Mouse (Mus musculus): ENCODE data around the gene Plxdc2. TPM values are rescaled to one million over a fixed set of nuclear protein-coding genes. Genes with fewer than 3 reads are reported as not detected.

Plxdc2 gene
- 12.0 and 19.9 TPM in 2 replicates for polyA plus RNA-seq (2012; ENCODE audit: insufficient read depth, insufficient read length, missing spikeins)

- peak within 1 kb of the TSS; percentile 65 for H3K4me3 ChIP-seq (ENCODE audit: insufficient read depth, low read depth, low read length)
- H3K4me1 ChIP-seq (ENCODE audit: control insufficient read depth, insufficient read depth, insufficient read length, low read length): no peaks in the 10 kb centered on the region
- H3K27ac ChIP-seq (replicated peaks; ENCODE audit: low read depth, low read length): no peak within 1 kb of the TSS
These were observed at the start of gene Plxdc2 for GRCm38 (mm10) chr2:16356106-16356818. TSS of gene Plxdc2 (plus strand) at chr2:16356304.

GRCm38 (mm10) chr2:16310387-16310786 lies 45.7 kb upstream of the Plxdc2 start:
- H3K27ac ChIP-seq (replicated peaks; ENCODE audit: low read depth, low read length): no peak overlapping the region
- H3K4me1 ChIP-seq (ENCODE audit: control insufficient read depth, insufficient read depth, insufficient read length, low read length): no peaks in the 10 kb centered on the region
- no peak overlapping the region for H3K4me3 ChIP-seq (ENCODE audit: insufficient read depth, low read depth, low read length)

DNA sequence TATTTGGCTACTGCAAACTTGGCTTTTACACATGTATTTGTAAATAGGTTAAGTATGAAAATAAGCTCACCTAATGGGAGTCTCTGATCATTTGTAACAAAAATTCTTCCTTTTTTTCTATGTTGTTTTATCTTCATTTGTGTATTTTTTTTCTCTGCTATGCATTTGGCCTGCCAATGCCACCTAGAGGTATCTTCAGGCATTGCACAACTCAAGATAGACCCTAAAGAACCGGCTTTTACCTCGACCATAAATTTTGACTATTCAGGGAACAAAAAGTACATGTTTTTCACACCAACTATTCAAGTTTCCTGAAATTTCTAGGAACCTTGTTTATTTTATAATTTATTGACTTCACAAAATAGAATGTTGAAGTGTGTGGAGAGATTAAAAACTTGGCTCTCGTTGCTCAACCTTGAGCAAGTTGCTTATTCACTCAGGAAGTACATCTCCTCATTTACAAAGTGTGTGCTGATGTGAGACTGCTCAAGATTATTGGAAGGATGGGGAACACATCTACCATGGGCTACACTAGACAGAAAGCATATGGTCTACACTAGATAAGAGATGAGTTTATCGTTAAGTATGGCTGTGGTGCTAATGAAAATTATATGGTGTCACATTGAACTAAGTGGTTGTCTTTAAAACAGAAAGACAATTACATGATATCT lies 43.6 kb upstream of the Plxdc2 start:
- Histone ChIP-seq H3K4me3 (ENCODE audit: insufficient read depth, low read depth, low read length) (no peak overlapping the region), H3K27ac (replicated peaks; ENCODE audit: low read depth, low read length) (no peak overlapping the region), H3K4me1 (ENCODE audit: control insufficient read depth, insufficient read depth, insufficient read length, low read length) (no peaks in the 10 kb centered on the region)

DNA sequence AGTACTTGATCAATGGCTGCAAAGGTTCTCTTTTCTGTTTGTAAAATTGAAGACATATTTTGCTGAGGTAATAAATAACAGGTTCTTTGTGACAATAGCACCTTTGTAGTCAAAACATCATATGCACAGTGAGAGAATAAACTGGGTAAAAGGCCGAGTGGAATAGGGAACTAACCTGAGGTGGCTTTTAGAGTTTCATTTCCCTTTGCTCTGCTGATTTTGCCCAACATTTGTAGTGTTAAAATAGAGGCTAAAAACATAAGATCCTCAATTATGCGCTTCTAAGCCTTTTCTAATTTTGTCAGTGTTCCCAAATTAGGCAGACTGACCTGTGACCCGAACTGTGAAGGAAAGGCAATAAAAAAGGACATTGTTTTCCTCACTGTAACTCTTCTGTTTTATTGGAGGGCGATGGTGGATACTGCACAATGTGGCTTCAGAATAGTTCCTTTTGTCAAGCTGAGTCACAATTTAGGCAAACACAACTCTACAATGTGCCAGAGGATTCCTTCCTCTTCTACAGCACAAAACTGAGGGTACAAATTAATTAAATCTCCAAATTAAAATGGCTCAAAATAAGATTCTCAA lies 20.8 kb upstream of the Plxdc2 start:
- H3K27ac ChIP-seq (replicated peaks; ENCODE audit: low read depth, low read length): no peak overlapping the region
- H3K4me3 ChIP-seq (ENCODE audit: insufficient read depth, low read depth, low read length): no peak overlapping the region
- H3K4me1 ChIP-seq (ENCODE audit: control insufficient read depth, insufficient read depth, insufficient read length, low read length): no peaks in the 10 kb centered on the region

DNA sequence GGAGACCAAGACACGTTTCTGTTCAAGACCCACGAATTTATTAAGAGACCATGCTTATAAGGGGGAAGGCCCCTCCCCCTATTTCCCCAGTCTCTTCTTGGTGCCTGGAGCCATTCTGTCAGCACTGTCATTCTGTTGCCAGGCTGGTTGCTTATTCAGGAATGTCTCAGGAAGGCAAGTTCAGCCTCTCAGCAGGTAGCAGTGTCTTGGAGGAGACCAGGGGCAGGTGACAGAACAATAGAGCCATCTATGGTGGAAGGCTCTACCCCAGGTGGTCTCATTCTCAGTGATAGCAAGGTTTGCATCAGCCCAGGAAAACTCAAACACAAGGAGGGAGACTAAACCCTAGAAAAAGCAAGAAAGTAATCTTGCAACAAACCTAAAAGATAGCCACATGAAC lies 11.5 kb upstream of the Plxdc2 start:
- H3K4me1 ChIP-seq (ENCODE audit: control insufficient read depth, insufficient read depth, insufficient read length, low read length): no peaks in the 10 kb centered on the region
- no peak overlapping the region for H3K27ac ChIP-seq (replicated peaks; ENCODE audit: low read depth, low read length)
- no peak overlapping the region for H3K4me3 ChIP-seq (ENCODE audit: insufficient read depth, low read depth, low read length)

DNA sequence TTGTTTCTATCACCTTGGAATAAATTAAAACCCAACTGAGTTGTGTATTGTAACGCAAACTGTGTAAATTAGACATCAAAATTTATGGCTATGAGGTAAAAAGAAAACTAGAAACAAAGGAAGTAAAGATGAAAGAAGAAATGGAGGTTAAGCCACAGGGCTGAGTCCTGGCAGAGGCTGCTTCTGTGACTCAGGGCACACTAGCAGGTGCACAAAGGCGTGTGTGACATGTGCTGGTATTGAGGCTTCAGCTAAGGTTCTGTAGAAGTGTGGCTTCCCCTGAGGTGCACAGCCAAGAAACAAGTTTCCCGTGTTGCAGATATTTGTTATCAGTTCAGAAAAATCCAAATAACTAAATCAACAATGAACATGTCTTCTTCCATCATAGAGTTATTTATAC lies 5.0 kb upstream of the Plxdc2 start:
- Histone ChIP-seq H3K27ac (replicated peaks; ENCODE audit: low read depth, low read length) (no peak overlapping the region), H3K4me3 (ENCODE audit: insufficient read depth, low read depth, low read length) (no peak overlapping the region), H3K4me1 (ENCODE audit: control insufficient read depth, insufficient read depth, insufficient read length, low read length) (no peaks in the 10 kb centered on the region)

DNA sequence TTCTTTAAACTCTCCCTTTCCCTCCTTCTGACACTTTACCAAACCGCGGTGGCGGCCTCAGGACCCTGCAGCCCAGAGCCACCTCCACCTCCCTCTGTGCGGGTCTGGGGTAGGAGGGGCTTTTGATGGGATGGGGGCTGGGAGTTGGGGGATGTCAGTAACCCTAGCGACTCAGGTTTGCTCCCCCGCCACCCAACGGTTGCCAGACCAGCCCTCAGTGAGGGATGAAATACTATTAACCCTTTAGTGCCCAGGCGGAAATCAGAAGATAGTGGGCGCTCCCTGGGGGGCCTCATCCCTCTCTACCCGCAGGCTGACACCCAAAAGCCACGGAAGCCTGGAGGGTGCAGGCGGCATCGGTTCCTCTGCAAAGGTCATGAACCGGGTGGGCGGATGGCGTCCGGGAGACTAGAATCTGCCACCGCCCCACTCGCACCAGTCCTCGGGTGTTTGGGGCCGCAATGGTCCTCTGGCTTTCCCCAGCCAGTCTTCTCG lies 446 bp upstream of the Plxdc2 start:
- Histone ChIP-seq H3K27ac (replicated peaks; ENCODE audit: low read depth, low read length) (no peak overlapping the region), H3K4me1 (ENCODE audit: control insufficient read depth, insufficient read depth, insufficient read length, low read length) (no peaks in the 10 kb centered on the region), H3K4me3 (ENCODE audit: insufficient read depth, low read depth, low read length) (peak overlapping the region; percentile 65)

GRCm38 (mm10) chr2:16356921-16357837 lies 1.1 kb downstream of the Plxdc2 start:
- Histone ChIP-seq H3K4me1 (ENCODE audit: control insufficient read depth, insufficient read depth, insufficient read length, low read length) (no peaks in the 10 kb centered on the region), H3K4me3 (ENCODE audit: insufficient read depth, low read depth, low read length) (peak overlapping the region; percentile 65), H3K27ac (replicated peaks; ENCODE audit: low read depth, low read length) (no peak overlapping the region)

DNA sequence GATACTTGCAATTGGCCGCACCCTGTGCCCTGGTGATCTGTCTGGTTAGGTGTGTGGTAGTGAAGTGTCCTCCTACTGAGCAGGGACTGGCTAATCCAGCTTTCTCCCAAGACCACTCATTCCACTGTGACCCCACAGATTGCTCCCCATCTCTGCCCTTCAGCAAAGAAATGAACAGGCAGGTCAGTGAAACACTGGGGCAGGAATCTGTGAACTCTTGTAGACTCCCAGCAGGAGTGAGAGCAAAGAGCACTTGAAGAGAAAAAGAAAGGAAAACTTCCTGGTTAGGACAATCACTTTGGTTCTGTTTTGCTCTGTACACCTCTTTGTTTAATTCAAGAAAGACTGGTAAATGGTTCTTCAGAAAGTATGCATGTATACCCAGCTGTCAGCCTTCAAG lies 1.8 kb downstream of the Plxdc2 start:
- Histone ChIP-seq H3K27ac (replicated peaks; ENCODE audit: low read depth, low read length) (0 out of 2 replicates have a peak overlapping the region, but pooled peaks have one; percentile 8), H3K4me3 (ENCODE audit: insufficient read depth, low read depth, low read length) (peak overlapping the region; percentile 65), H3K4me1 (ENCODE audit: control insufficient read depth, insufficient read depth, insufficient read length, low read length) (no peaks in the 10 kb centered on the region)

- no peaks in the 10 kb centered on the region for H3K4me1 ChIP-seq (ENCODE audit: control insufficient read depth, insufficient read depth, insufficient read length, low read length)
- H3K4me3 ChIP-seq (ENCODE audit: insufficient read depth, low read depth, low read length): no peak overlapping the region
- no peak overlapping the region for H3K27ac ChIP-seq (replicated peaks; ENCODE audit: low read depth, low read length)
These were observed 3.3 kb downstream of the Plxdc2 start for GRCm38 (mm10) chr2:16359341-16359928.

- H3K27ac ChIP-seq (replicated peaks; ENCODE audit: low read depth, low read length): no peak overlapping the region
These were observed 8.6 kb downstream of the Plxdc2 start for GRCm38 (mm10) chr2:16364749-16365148.

DNA sequence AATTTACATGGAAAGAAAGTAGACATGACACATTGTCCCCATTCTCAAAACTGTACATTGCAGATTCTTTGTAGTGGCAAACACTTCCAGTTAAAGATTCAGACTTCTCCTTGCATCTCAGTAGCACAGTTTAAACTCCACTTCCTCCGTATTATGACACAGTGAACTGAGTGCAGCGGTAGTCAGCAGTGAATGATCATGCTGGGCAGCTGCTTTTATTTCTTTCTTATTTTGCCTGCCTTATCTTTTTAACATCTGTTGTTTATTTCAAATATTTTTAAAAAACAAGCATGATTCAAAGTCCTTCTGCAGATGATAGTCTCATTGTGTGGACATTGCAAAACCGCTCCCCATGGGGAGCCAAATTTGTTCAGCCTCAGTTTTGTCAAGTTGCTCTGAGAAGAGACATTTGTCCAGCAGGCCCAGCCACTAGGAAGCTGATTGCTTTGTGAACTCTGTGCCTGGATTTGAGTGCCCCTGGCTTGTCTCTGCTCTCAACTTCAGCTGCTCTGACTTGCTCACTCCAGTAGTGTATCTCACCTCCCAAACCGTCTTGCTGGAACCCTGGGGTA lies 9.8 kb downstream of the Plxdc2 start:
- Histone ChIP-seq H3K4me3 (ENCODE audit: insufficient read depth, low read depth, low read length) (no peak overlapping the region), H3K4me1 (ENCODE audit: control insufficient read depth, insufficient read depth, insufficient read length, low read length) (no peaks in the 10 kb centered on the region), H3K27ac (replicated peaks; ENCODE audit: low read depth, low read length) (no peak overlapping the region; the same call in 1 of the 2 replicates)

More at GRCm38 (mm10) chr2:16364749-16365148, 8.6 kb downstream of the Plxdc2 start:
- Histone ChIP-seq H3K4me3 (ENCODE audit: insufficient read depth, low read depth, low read length) (no peak overlapping the region), H3K4me1 (ENCODE audit: control insufficient read depth, insufficient read depth, insufficient read length, low read length) (no peaks in the 10 kb centered on the region)

DNA sequence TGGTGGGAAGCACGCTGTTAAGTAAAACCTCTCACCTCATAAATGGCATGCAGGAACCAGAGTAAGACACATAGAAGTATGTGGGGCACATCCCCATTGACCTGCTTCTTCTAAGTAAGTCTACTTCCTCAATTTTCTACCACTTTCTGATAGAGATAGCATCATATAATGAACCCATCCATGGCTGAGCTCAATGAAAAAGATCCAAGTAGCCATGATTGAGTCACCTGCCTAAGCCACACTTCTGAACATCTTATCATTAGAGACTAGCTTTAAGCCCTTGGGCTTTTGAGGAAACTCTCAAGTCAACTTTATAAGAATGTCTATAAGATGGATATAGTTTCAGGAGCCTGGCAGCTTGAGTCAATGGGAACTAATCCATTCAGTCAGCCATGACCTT lies 14.3 kb downstream of the Plxdc2 start:
- Histone ChIP-seq H3K27ac (replicated peaks; ENCODE audit: low read depth, low read length) (no peak overlapping the region), H3K4me3 (ENCODE audit: insufficient read depth, low read depth, low read length) (no peak overlapping the region), H3K4me1 (ENCODE audit: control insufficient read depth, insufficient read depth, insufficient read length, low read length) (no peaks in the 10 kb centered on the region)

GRCm38 (mm10) chr2:16374288-16374687 lies 18.2 kb downstream of the Plxdc2 start:
- Histone ChIP-seq H3K4me3 (ENCODE audit: insufficient read depth, low read depth, low read length) (no peak overlapping the region), H3K4me1 (ENCODE audit: control insufficient read depth, insufficient read depth, insufficient read length, low read length) (no peaks in the 10 kb centered on the region), H3K27ac (replicated peaks; ENCODE audit: low read depth, low read length) (no peak overlapping the region)
